Mouse (Mus musculus) erythroblast, embryonic 14.5 days (primary cell): ENCODE data around the gene Psmb3. TPM values are rescaled to one million over a fixed set of nuclear protein-coding genes. Genes with fewer than 3 reads are reported as not detected.

Experiments used
- H3K27me3 ChIP-seq: 2 replicates; pipeline ENCODE4 v1.6.1; 2012; ENCODE audit warnings: inconsistent platforms; ENCODE audit not compliant: control insufficient read depth
- H3K36me3 ChIP-seq: 2 replicates; pipeline ENCODE4 v1.6.1; 2012; ENCODE audit warnings: mild to moderate bottlenecking, inconsistent platforms; ENCODE audit not compliant: control insufficient read depth
- H3K4me1 ChIP-seq: 2 replicates; pipeline ENCODE4 v1.6.1; 2012; ENCODE audit warnings: inconsistent platforms; ENCODE audit not compliant: control insufficient read depth
- H3K4me3 ChIP-seq: replicated peaks from 2 replicates; pipeline ENCODE3; 2012; ENCODE audit warnings: moderate library complexity, mild to moderate bottlenecking, inconsistent platforms
- H3K9me3 ChIP-seq: 2 replicates; pipeline ENCODE4 v1.6.1; 2012; ENCODE audit warnings: low read length, inconsistent platforms, mixed read lengths; ENCODE audit not compliant: control insufficient read depth
- GATA1 ChIP-seq: IDR thresholded peaks from 2 replicates; pipeline ENCODE4 v1.6.1; 2012; ENCODE audit warnings: low read length, inconsistent platforms, mixed read lengths
- TAL1 ChIP-seq: IDR thresholded peaks from 3 replicates; pipeline ENCODE4 v1.6.1; 2012; ENCODE audit warnings: low read length, inconsistent platforms, mixed read lengths
- polyA plus RNA-seq: library from polyadenylated mRNA; stranded (reverse); fragments of >175 nt; gene quantifications from 2 replicates; pipeline ENCODE4 v1.2.3, GENCODE M21; 2012

The Psmb3 gene
- polyA plus RNA-seq, 1 experiment: 2.3 TPM

DNA sequence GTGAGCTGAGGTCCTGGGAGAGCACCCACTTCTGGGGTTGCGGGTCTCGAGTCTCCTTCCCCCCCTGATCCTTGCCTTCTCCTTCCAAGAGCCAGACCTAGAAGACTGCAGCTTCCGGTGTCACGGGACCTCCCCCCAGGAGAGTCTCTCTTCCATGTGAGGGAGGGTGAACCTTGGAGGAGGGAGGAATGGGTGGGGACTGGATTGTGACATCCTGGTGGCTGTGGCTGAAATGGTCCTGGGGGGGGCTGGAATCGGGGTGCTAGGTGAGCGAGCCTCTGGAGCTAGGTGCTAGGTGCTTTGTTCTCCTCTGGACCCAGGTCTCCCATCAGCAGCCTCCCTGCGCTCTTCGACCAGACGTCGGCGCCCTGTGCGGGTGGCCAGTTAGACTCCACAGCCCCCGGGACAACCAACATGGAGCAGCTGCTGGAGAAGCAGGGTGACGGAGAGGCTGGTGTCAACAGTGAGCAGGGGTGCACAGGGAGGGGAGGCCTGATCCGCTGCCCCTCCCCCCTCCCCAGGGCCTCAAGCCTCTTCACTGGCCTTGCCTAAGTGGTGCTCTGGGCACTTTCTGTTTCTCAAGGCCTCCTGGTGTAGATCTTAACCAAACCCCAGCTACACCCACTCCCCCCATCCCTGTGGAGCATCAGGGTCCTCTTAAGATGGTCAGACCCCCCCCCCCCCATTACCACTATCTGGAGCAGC is 27.0 kb upstream of the Psmb3 start:
- no peak overlapping the region for H3K4me3 ChIP-seq
- no peaks in the 10 kb centered on the region; the same call in 1 of the 2 replicates for H3K36me3 ChIP-seq
- no peak for TF ChIP-seq GATA1
- TF ChIP-seq TAL1: no peak
- no peaks in the 10 kb centered on the region for H3K9me3 ChIP-seq
- H3K27me3 ChIP-seq: no peaks in the 10 kb centered on the region
- H3K4me1 ChIP-seq: no peaks in the 10 kb centered on the region

DNA sequence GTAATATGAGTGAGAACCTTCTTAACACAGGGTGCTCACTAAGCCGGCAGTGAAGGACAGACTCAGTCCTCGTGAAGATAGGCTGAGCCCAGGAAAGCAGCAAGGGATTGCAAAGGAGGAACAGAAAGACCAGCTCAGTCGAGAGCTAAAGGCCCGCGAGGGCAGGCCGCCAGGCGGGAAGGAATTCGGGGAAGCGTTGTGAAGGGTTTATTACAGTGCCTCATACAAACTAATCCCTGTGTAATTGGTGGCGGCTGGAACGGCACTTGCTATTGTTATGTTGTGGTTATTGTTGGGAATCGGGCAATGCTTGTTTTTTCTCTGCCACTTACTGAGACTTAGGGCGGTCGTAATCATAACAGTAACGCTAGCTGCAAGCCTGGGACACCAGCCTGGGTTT is 25.8 kb upstream of the Psmb3 start:
- no peak overlapping the region for H3K4me3 ChIP-seq
- TF ChIP-seq TAL1 (no peak), GATA1 (no peak)
- H3K36me3 ChIP-seq: no peaks in the 10 kb centered on the region; the same call in 1 of the 2 replicates
- no peaks in the 10 kb centered on the region for H3K4me1 ChIP-seq
- no peaks in the 10 kb centered on the region for H3K9me3 ChIP-seq
- no peaks in the 10 kb centered on the region for H3K27me3 ChIP-seq

GRCm38 (mm10) chr11:97677842-97678241 is 25.4 kb upstream of the Psmb3 start:
- no peak for TF ChIP-seq TAL1
- TF ChIP-seq GATA1: no peak
- Histone ChIP-seq H3K4me3 (no peak overlapping the region), H3K9me3 (no peaks in the 10 kb centered on the region), H3K27me3 (no peaks in the 10 kb centered on the region), H3K36me3 (no peaks in the 10 kb centered on the region; the same call in 1 of the 2 replicates), H3K4me1 (no peaks in the 10 kb centered on the region)

DNA sequence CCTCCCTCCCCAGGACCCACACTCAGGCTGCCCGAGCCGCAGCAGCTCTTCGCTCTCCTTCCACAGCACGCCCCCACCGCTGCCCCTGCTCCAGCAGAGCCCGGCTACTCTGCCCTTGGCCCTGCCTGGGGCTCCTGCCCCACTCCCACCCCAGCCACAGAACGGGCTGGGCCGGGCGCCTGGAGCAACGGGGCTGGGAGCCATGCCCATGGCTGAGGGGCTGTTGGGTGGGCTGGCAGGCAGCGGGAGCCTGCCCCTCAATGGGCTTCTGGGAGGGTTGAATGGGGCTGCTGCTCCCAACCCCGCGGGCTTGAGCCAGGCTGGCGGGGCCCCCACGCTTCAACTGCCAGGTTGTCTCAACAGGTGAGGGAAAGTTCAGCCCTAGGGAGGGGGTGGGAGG is 24.9 kb upstream of the Psmb3 start:
- TF ChIP-seq TAL1 (no peak), GATA1 (no peak)
- no peaks in the 10 kb centered on the region for H3K4me1 ChIP-seq
- H3K27me3 ChIP-seq: no peaks in the 10 kb centered on the region
- H3K36me3 ChIP-seq: no peaks in the 10 kb centered on the region; the same call in 1 of the 2 replicates
- H3K9me3 ChIP-seq: no peaks in the 10 kb centered on the region
- H3K4me3 ChIP-seq: no peak overlapping the region

GRCm38 (mm10) chr11:97680430-97680829 is 22.8 kb upstream of the Psmb3 start:
- TF ChIP-seq GATA1 (no peak), TAL1 (no peak)
- no peak overlapping the region for H3K4me3 ChIP-seq
- H3K36me3 ChIP-seq: no peaks in the 10 kb centered on the region; the same call in 1 of the 2 replicates
- peaks cover 13% of the 10 kb centered on the region for H3K27me3 ChIP-seq
- H3K9me3 ChIP-seq: no peaks in the 10 kb centered on the region
- peaks cover under 1% of the 10 kb centered on the region for H3K4me1 ChIP-seq

DNA sequence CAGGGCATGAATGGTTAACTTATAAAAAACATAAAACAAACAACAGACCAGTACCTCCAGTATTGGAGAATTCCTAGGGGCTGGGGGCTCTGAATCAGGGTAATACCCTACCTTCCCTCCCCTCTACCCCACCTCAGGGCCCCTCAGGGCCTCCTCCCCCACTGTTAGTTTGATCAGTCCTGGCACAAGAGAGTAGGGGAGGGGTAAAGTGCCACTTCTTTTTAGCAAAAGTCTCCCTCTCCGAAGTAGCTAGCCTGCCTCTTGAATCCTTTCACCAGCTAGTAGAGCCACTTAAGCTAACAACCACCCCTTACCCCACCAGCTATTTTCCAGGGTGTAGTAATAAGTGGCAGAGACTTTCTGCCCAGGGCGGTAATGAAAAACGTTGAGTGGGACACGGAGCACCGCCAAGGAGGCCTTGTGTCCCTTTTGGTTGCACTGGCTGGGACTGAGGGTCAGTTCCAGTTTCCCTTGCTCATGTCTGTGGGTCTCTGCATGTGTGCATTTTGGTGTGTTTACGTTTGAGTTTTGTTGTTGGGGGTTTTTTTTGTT is 20.6 kb upstream of the Psmb3 start:
- no peak for TF ChIP-seq GATA1
- TF ChIP-seq TAL1: no peak
- H3K4me1 ChIP-seq: peaks cover 6% of the 10 kb centered on the region
- H3K27me3 ChIP-seq: peaks cover 26% of the 10 kb centered on the region
- no peaks in the 10 kb centered on the region; the same call in 1 of the 2 replicates for H3K36me3 ChIP-seq
- H3K9me3 ChIP-seq: no peaks in the 10 kb centered on the region
- no peak overlapping the region for H3K4me3 ChIP-seq

DNA sequence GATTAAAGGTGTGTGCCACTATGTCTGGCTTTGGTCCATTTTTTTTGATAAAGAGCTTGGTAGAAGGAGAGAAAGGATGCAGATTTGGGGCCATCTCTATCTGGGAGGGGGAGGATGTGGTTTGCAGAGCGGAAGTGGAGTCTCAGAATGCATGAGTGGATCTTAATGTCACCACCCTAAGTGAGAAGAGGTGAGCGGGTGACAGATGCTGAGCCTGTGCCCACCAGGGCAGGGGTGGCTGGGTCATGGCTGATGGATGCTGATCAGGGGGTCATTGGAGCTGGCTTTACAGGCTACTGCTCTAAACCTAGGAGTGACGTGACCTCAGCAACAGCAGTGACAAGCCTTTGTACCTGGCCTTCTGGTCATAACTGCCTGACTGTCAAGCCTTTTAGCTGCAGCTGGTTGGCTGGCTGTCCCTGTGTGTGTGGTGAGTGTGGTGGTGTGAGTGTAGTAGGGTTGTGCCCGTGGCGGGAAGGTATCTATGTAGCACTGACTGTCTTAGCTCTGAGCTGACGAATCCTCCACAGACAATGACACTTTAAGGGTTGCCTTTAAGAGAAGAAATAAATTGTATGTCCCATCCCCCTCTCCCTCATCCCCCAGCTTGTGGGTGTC is 19.0 kb upstream of the Psmb3 start:
- Histone ChIP-seq H3K9me3 (no peaks in the 10 kb centered on the region), H3K4me1 (peaks cover 6% of the 10 kb centered on the region), H3K36me3 (no peaks in the 10 kb centered on the region; the same call in 1 of the 2 replicates), H3K4me3 (no peak overlapping the region), H3K27me3 (peaks cover 26% of the 10 kb centered on the region)
- TF ChIP-seq TAL1: no peak
- no peak for TF ChIP-seq GATA1

- Histone ChIP-seq H3K9me3 (no peaks in the 10 kb centered on the region), H3K4me3 (no peak overlapping the region), H3K36me3 (no peaks in the 10 kb centered on the region; the same call in 1 of the 2 replicates), H3K27me3 (peaks cover 26% of the 10 kb centered on the region), H3K4me1 (peaks cover 6% of the 10 kb centered on the region)
- TF ChIP-seq TAL1: no peak
- TF ChIP-seq GATA1: no peak
These were observed 18.4 kb upstream of the Psmb3 start for GRCm38 (mm10) chr11:97684766-97685165.

GRCm38 (mm10) chr11:97685613-97686321 is 17.4 kb upstream of the Psmb3 start, which contains the start of gene Cisd3:
TSS of gene Cisd3 (plus strand) at chr11:97685826.
- peaks cover 6% of the 10 kb centered on the region for H3K4me1 ChIP-seq
- peaks cover 1% of the 10 kb centered on the region; the same call in 1 of the 2 replicates for H3K36me3 ChIP-seq
- H3K27me3 ChIP-seq: peaks cover 26% of the 10 kb centered on the region
- no peak for TF ChIP-seq GATA1
- TF ChIP-seq TAL1: no peak
- no peaks in the 10 kb centered on the region for H3K9me3 ChIP-seq
- H3K4me3 ChIP-seq: peak within 1 kb of the TSS; percentile 44
